Mouse (Mus musculus): ENCODE data around the gene Pdzd2. TPM values are rescaled to one million over a fixed set of nuclear protein-coding genes. Genes with fewer than 3 reads are reported as not detected.

Pdzd2 gene
- polyA plus RNA-seq, 1 experiment, result 19.8 TPM

DNA sequence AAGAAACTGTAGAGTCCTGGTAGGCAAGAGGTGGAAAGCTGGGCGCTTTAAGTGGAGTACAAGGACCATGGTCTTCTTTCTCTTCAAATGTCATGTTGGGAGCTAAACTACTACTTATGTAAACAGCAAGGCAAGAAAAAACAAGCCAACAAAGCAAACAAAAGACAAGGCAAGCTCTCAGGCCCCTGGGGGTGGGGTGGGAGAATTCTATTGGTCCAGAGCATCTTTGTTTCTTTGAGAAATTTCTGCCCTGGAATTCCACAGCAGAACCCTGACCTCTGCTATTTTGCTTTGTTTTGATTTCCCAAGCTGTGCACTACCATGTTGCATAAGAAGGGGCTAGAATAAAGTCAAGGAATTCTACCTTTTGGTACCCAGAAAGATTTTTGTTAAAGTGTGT, 307.4 kb downstream of the Pdzd2 start:
- Histone ChIP-seq H3K4me1 (ENCODE audit: control insufficient read depth, insufficient read depth, low read length) (no peaks in the 10 kb centered on the region), H3K27ac (ENCODE audit: insufficient read depth, low read length) (no peak overlapping the region), H3K4me3 (ENCODE audit: insufficient read depth, low read length) (no peak overlapping the region)
- TF ChIP-seq CTCF (IDR thresholded peaks at IDR 0.05; ENCODE audit: extremely low read depth, insufficient read depth, low read length) (no peak), POLR2A (IDR thresholded peaks at IDR 0.05; ENCODE audit: extremely low read depth, insufficient read depth, low read length) (no peak)

DNA sequence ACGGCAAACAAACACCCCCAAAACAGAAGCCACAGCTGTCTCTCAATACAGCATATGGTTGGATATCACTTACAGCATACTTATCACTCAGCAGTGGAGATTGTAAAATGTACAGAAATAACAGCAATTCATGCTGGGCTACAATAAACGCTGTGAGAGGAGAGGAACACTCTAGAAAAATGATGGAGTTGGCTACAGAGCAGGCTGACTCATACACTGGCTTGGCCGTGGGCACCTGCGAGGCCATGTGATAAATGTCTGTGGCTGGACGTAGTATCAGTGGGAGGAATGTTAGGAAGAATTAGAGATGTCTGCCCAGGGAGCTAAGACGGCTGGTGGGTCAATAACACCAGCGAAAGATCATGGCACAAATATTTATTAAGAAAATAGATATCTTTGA, 308.0 kb downstream of the Pdzd2 start:
- Histone ChIP-seq H3K27ac (ENCODE audit: insufficient read depth, low read length) (no peak overlapping the region), H3K4me1 (ENCODE audit: control insufficient read depth, insufficient read depth, low read length) (no peaks in the 10 kb centered on the region), H3K4me3 (ENCODE audit: insufficient read depth, low read length) (no peak overlapping the region)
- TF ChIP-seq POLR2A (IDR thresholded peaks at IDR 0.05; ENCODE audit: extremely low read depth, insufficient read depth, low read length) (no peak), CTCF (IDR thresholded peaks at IDR 0.05; ENCODE audit: extremely low read depth, insufficient read depth, low read length) (no peak)

GRCm38 (mm10) chr15:12431188-12431587, 308.5 kb downstream of the Pdzd2 start:
- no peak overlapping the region for H3K27ac ChIP-seq (ENCODE audit: insufficient read depth, low read length)
- TF ChIP-seq POLR2A (IDR thresholded peaks at IDR 0.05; ENCODE audit: extremely low read depth, insufficient read depth, low read length) (no peak), CTCF (IDR thresholded peaks at IDR 0.05; ENCODE audit: extremely low read depth, insufficient read depth, low read length) (no peak)
- no peak overlapping the region for H3K4me3 ChIP-seq (ENCODE audit: insufficient read depth, low read length)
- no peaks in the 10 kb centered on the region for H3K4me1 ChIP-seq (ENCODE audit: control insufficient read depth, insufficient read depth, low read length)

- Histone ChIP-seq H3K4me1 (ENCODE audit: control insufficient read depth, insufficient read depth, low read length) (no peaks in the 10 kb centered on the region), H3K4me3 (ENCODE audit: insufficient read depth, low read length) (no peak overlapping the region), H3K27ac (ENCODE audit: insufficient read depth, low read length) (no peak overlapping the region)
- TF ChIP-seq CTCF (IDR thresholded peaks at IDR 0.05; ENCODE audit: extremely low read depth, insufficient read depth, low read length) (no peak), POLR2A (IDR thresholded peaks at IDR 0.05; ENCODE audit: extremely low read depth, insufficient read depth, low read length) (no peak)
Measured at GRCm38 (mm10) chr15:12430670-12431069, 309.1 kb downstream of the Pdzd2 start.

DNA sequence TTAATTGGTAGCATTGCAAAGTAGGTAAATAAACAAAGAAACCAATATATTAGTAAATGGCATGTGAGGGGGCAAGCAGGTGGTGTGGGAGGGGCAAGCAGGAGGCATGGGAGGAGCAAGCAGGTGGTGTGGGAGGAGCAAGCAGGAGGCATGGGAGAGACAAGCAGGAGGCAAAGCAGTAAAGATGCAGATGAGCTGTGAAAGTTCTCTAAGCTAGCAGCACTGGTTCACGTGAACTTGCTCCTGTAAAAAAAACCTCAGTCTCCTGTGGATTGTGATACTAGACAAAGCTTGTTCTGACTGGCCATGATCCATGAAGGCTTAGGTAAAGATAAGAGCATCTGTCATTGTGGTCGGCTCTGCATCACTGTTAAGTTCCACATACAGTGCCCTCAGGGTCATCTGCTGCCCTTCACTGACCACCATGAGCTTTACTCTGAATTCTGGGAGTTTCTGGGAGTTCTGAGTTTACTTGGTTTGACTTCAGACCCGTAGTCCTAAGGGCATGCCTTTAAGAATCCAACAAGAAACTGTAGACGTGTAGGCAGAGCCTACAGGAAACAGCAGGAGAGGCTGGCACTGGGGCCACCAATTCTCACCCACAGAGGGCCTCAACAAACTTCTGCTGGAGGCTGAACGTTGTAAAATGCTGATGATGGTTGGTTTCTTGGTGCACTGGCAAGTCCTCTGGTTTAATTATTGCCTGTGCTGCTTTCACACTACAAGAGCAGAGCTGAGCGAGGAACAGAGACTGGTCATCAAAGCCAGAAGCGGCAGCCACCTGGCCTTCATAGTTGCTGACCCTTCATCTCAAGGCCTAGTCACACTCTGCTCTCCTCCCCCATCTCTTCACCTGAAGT, 309.9 kb downstream of the Pdzd2 start:
- H3K4me3 ChIP-seq (ENCODE audit: insufficient read depth, low read length), result no peak overlapping the region
- no peaks in the 10 kb centered on the region for H3K4me1 ChIP-seq (ENCODE audit: control insufficient read depth, insufficient read depth, low read length)
- TF ChIP-seq POLR2A (IDR thresholded peaks at IDR 0.05; ENCODE audit: extremely low read depth, insufficient read depth, low read length) (no peak), CTCF (IDR thresholded peaks at IDR 0.05; ENCODE audit: extremely low read depth, insufficient read depth, low read length) (no peak)
- no peak overlapping the region for H3K27ac ChIP-seq (ENCODE audit: insufficient read depth, low read length)

GRCm38 (mm10) chr15:12427818-12428217, 311.9 kb downstream of the Pdzd2 start:
- H3K27ac ChIP-seq (ENCODE audit: insufficient read depth, low read length), result no peak overlapping the region
- H3K4me1 ChIP-seq (ENCODE audit: control insufficient read depth, insufficient read depth, low read length), result no peaks in the 10 kb centered on the region
- H3K4me3 ChIP-seq (ENCODE audit: insufficient read depth, low read length), result no peak overlapping the region
- no peak for TF ChIP-seq POLR2A (IDR thresholded peaks at IDR 0.05; ENCODE audit: extremely low read depth, insufficient read depth, low read length)
- no peak for TF ChIP-seq CTCF (IDR thresholded peaks at IDR 0.05; ENCODE audit: extremely low read depth, insufficient read depth, low read length)

GRCm38 (mm10) chr15:12426342-12426741, 313.4 kb downstream of the Pdzd2 start:
- H3K4me1 ChIP-seq (ENCODE audit: control insufficient read depth, insufficient read depth, low read length), result no peaks in the 10 kb centered on the region
- no peak overlapping the region for H3K4me3 ChIP-seq (ENCODE audit: insufficient read depth, low read length)
- TF ChIP-seq CTCF (IDR thresholded peaks at IDR 0.05; ENCODE audit: extremely low read depth, insufficient read depth, low read length) (no peak), POLR2A (IDR thresholded peaks at IDR 0.05; ENCODE audit: extremely low read depth, insufficient read depth, low read length) (no peak)
- no peak overlapping the region for H3K27ac ChIP-seq (ENCODE audit: insufficient read depth, low read length)

GRCm38 (mm10) chr15:12425049-12425627, 314.6 kb downstream of the Pdzd2 start:
- H3K4me1 ChIP-seq (ENCODE audit: control insufficient read depth, insufficient read depth, low read length), result no peaks in the 10 kb centered on the region
- no peak overlapping the region for H3K27ac ChIP-seq (ENCODE audit: insufficient read depth, low read length)
- no peak for TF ChIP-seq POLR2A (IDR thresholded peaks at IDR 0.05; ENCODE audit: extremely low read depth, insufficient read depth, low read length)
- TF ChIP-seq CTCF (IDR thresholded peaks at IDR 0.05; ENCODE audit: extremely low read depth, insufficient read depth, low read length), result no peak
- no peak overlapping the region for H3K4me3 ChIP-seq (ENCODE audit: insufficient read depth, low read length)

- Histone ChIP-seq H3K4me3 (ENCODE audit: insufficient read depth, low read length) (no peak overlapping the region), H3K4me1 (ENCODE audit: control insufficient read depth, insufficient read depth, low read length) (no peaks in the 10 kb centered on the region), H3K27ac (ENCODE audit: insufficient read depth, low read length) (no peak overlapping the region)
- no peak for TF ChIP-seq POLR2A (IDR thresholded peaks at IDR 0.05; ENCODE audit: extremely low read depth, insufficient read depth, low read length)
- no peak for TF ChIP-seq CTCF (IDR thresholded peaks at IDR 0.05; ENCODE audit: extremely low read depth, insufficient read depth, low read length)
Measured at GRCm38 (mm10) chr15:12424187-12424586, 315.5 kb downstream of the Pdzd2 start.

- no peaks in the 10 kb centered on the region for H3K4me1 ChIP-seq (ENCODE audit: control insufficient read depth, insufficient read depth, low read length)
- TF ChIP-seq CTCF (IDR thresholded peaks at IDR 0.05; ENCODE audit: extremely low read depth, insufficient read depth, low read length), result no peak
- TF ChIP-seq POLR2A (IDR thresholded peaks at IDR 0.05; ENCODE audit: extremely low read depth, insufficient read depth, low read length), result no peak
- no peak overlapping the region for H3K4me3 ChIP-seq (ENCODE audit: insufficient read depth, low read length)
- H3K27ac ChIP-seq (ENCODE audit: insufficient read depth, low read length), result no peak overlapping the region
Measured at GRCm38 (mm10) chr15:12420915-12421314, 318.8 kb downstream of the Pdzd2 start.
